Mouse (Mus musculus) cerebellum, postnatal 36 days (tissue): ENCODE results near the gene Lipm.

Experiments
- DNase-seq, 2 experiments: peaks; one replicate each; pipeline ENCODE4 v3.0.0; 2021 to 2022; ENCODE audit warnings: mixed read lengths in 2 of 2

Lipm gene

DNA sequence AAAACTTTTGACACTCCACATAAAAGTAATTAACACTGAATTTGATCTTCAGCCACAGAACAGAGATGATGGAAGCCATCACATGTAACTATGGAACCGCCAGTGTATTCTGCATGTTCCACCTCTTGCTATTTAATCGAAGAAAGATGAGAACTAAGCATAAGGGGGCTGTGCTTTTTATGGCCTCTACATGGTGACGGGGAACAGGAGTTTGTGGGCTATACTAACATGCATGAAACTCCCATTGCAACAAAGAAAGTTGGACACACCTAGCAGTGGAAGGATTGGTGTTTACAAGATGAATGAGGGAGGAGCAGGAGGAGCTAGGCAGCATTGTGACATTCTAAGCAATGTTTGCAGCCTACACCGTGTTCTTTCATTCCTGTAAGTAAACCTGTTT is at the start of gene Lipm:
Gene Lipm (plus strand): TSS at position 301 of the 400 bp plus-strand sequence.
- DNase-seq = no peak

DNA sequence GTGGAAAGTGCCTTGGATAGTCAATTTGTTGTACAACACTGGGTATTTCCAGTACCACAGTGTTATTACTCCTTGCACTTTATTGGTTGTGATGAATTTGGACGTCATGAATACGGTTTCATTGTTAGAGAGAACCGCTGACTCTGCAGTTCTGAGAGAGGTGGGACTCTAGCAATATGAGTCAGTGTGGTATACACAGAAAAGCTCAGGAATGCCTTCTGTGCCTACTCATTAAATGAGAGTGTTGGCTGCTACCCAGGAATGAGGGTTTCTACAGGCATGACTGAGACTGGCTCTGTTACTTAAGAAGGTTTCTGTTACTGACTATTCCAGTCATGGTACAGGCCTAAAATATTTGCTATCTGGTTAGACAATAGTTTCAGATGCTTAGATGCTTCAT is 49.2 kb upstream of the Lipm start:
- no peak for DNase-seq

DNA sequence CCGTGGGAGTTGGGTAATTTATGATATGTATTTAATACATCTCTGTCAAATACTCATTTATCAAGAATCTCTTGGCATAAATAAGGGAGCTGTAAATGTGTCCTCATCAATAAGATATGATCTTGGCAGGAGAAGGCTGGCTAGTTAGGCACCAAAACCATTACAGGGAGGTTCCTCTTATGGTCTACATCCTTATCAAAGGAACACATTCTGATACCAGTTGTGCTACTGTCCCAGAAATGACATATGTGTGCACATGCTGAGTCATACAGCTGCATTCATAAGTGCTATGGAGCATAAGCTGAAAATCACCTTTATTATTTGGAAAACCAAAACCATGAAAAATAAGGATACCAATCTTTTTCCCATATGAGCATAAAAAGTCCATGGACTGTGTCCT is 37.2 kb upstream of the Lipm start:
- no peak for DNase-seq

DNA sequence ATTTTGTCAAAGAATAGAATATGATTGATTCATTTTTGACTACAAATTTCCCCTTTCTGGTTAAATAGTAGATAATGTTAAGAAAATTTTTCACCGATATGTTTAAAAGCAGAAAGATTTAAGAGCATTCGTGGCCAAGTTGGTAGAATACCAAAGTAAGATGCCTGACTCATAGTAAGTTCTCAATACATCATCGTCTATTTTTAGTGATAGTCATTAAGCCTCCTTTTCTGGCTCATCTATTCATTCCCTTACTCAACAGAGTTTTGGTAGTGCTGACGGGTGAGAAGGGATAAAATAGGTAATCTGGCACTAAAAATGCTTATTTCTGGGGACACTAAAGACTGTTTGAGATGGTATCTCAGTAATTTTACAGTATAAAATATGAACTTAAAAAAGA is 36.7 kb upstream of the Lipm start:
- DNase-seq = no peak

DNA sequence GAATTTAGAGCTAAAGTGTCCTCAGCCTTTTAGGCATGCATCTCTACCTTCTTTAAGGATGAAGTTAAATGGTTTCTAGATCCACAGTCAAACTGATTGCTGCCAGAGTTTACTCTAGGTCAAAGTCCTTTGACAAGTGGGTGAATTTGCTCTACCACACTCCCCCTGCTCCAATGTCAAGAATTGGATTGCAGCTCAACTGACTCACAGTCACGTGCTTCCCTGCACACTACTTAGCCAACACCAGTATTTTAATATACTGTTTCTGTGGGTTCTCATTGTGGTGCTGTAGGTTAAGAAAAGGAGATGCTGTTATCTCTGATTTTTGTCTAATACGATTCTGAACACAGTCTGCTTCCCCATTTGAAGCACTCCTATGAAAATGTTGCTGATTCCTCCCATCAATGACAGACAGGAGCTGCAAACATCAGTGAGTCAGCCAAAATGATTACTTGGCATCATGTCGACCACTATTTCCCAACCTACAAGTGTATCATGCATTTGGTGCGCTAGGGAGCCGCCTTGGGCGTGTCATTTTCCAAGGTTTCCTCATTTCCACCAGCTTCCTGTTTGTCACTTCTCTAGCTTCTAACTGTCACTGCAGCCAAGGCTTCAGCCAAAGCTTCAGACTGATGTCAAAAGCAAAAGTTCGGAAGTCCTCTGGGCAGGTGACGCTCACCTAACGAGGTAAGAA is 33.8 kb upstream of the Lipm start, which contains the start of gene Lipn:
Gene Lipn (plus strand): TSS at position 580 of the 694 bp plus-strand sequence.
- DNase-seq = no peak

DNA sequence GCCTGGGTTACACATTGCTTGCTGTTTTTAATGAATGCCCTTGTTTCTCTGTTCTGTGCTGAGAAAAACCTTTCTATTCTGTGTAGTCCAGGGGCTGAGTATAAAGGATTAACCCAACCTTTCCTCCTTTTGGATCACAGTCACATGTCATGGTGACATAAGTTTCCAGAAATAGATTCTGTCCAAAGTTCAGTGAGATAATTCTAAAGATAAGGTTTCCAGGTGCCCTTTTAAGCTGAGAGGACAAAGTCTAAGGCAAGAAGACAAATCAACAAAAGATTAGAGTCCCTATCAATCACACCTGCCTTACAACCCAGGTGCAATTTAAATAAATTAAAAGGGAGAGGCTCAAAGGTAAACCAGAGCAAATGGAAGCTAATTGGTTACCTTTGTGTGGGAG is 26.5 kb upstream of the Lipm start:
- DNase-seq = no peak

DNA sequence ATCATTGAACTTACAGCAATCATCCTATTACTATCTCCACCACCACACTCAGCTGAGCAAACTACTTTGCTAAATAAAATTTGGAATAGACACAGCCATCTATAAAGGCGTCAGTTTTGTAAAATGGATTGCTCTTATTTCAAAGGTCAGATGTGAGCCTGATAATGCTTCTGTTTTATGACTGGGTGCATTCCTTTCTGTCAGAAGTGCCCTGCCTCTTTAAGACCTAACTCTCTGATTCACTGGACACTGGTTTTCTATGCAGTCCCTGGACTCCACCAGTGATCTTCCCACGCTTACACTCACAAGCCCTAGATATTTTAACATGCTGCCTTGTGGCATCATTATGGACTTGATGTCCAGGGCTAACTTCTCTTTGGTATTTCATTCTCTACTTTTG is 22.6 kb upstream of the Lipm start:
- no peak for DNase-seq

DNA sequence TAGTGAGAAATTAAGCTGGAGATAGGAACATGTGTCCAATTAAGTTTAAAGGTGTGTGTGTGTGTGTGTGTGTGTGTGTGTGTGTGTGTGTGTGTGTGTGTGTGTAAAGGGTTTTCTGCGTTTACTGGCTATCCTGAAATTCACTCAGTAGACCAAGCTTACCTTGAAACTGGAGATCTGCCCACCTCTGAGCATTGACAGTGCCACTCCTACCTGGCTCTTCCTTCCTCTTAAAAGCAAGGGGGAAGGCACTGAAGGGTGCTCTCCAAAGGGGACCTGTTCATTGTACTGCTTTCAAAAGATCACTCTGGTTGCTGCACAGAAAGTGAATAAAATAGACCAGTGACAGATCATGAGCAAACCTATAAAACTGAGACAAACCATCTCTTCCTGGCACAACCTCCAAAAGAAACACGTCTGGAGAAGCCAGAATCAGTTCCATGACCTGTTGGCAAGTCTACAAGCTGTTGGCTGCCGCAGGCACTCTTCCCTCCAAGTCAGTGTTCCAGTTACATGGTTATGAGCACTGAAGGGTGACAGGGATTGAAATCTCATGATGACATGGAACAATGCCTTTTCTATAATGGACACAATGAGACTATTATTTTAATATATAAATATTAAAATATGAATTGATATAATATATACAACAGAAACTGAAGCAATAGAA is 11.6 kb upstream of the Lipm start:
- DNase-seq = peak in 1 of 2 experiments; percentile 4

DNA sequence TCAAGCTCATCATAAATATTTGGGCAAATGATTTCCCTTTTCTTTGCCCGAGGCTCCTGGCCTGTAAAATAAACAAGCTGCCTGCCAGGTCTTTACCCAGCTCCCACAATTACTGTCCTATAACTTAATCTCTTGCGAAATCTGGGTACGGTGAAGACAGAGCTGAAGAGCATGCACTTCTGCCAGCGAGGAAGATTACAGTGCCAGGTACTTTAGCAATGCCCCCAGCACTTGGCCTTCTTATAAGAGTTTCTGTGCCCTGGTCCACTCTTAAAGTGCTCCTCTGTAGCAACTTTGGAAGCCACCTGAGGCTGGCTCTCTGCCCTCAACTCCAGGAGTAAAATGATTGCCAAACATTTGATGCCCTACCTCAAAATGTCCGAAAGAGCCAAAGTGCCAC is 5.4 kb upstream of the Lipm start:
- no peak for DNase-seq

DNA sequence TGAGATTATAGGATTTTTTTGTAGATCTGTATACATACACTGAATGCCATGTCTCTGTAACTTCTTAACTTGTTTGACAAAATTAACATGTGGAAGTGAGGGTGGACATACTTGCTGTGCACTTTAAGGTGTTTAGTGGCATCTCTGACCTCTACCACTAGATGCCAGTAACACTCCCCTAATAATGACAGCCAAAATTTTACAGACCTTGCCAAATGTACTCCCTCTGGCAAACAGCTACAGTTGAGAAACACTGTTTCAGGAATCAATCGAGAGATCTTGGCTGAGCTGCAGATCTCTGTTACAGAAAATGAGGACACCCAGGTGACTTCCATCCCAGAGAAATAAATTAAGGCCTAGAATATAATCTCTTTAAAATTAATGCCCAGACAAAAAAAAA is 4.5 kb upstream of the Lipm start:
- no peak for DNase-seq

DNA sequence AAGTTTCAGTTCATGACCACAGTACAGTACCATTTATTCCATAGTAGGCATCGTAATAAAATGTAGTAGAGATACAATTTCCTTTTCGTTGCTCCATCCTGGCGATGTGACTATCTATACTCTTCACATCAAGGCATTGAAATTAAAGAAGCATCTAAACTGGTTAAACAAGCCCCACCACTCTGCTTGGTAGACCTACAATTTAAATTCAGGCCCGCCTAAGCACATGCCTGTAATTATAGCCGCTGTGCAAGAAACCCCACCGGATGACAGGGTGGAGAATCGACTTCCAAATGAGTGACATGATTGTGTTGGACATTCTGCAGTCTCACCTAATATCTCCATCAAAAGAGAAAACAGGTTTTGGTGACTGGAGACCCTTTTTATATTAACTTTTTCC is 1.2 kb downstream of the Lipm start:
- DNase-seq = no peak

DNA sequence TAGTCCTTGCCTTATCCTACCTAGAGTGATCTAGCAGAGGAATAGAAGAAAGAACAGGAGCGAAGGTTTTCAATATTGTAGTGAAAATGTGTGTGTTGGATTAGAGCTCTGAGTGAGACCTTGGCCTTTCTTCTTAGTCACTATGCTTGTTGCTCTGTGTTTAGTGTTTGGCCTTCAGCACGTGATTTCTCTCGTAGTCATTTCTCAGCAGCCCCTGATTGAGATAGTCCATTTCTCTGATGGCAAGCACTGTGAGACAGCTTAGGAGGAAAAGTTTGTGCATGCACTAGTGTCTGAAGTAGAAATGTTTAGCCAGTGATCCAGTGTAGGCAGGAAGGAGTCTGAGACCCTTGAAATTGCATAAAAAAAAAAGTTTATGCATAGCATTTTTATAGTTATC is 4.1 kb downstream of the Lipm start:
- DNase-seq = no peak

DNA sequence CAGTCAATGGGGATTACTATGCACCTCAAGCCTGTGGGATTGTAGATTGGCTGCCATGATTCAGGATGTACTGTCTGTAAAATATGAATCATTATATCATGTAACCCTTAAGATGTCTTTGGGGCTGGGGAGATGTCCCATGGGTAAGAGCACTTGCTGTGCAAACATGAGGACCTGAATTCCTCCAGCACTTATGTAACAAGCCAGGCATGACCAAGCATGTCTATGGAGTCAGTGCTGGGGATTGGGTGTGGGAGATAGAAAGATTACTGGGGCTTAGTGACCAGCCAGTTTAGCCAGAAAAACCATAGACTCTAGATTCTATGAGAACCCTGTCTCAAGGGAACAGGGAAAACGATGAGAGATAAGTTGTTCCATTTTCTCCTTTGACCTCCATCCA is 18.4 kb downstream of the Lipm start:
- no peak for DNase-seq

DNA sequence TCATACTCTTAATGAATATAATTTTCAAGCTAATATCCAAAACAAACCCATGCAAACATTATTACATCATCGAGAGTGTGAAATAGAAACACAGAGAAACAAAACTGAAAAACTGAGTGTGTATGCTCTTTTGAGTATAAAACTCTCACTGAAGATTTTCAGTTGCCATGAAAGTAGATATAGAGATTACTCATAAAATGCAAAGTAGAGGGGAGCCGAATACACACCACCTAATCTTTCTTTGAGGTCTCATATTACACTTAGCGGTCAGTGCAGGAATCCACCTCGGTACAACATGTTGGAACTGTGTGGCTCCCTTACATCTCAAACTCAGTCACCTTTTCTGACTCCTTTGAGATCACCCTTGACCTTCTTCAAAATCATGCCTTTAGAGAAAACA is 18.9 kb downstream of the Lipm start:
- no peak for DNase-seq

DNA sequence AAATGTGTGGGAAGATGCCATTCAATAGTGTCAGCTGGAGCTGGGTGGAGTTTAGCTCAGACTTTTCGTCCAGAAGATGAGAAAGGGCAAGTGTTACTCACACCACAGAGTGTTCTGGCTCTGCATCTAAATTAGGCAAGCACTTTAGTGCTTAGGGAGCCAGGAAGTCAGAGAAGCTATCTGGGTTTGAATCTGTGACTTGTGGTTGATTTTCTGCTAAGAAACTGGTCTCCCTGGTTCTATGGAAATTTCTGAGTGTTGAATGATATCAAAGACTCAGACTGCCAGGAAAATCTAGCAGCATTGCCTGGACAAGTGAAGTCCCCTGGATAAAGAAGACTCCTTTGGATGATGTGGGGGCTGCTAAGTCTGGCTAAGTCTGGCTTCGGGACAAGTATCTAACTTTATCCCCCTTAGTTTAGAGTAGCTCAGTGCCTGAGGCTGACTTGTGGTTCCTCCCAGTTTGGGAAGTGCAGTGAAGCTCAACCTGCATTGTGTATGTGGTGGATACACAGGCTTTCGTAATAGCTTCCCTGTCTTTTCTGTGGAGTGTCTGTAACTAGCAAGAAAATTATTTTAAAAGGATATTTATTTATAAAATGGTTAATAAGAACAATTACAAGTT is 19.5 kb downstream of the Lipm start:
- no peak for DNase-seq

DNA sequence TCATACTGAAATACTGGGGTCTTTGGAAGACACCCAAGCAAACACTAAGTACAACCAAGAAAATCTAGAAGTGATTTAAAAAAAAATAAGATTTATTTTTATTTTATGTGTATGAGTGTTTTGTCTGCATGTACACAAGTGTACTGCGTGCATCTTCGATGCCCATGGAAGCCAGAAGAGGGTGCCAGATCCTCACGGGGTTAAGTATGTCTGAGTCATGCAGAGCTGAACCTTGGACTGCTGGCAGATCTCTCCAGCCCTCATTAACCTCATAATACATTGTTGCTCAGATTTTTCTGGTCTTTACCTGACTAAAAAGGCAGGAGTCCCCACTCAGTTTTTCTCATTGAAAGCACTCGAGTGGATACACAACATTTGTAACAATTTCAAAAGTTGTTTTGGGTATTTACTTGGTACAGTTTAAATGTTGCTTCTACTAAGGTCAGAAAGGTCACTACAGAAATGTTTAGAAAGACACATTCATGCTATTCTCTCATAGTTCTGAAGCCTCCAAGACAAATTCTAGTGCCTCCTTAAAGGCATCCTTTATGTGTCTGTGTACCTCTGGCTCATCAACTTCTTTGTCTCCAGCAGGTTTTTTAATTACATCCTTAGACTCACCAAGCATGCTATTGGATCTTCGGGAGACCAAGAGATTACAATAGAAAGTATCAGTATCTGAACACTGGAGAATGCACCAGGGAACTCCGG is 38.1 kb downstream of the Lipm start:
- no peak for DNase-seq

DNA sequence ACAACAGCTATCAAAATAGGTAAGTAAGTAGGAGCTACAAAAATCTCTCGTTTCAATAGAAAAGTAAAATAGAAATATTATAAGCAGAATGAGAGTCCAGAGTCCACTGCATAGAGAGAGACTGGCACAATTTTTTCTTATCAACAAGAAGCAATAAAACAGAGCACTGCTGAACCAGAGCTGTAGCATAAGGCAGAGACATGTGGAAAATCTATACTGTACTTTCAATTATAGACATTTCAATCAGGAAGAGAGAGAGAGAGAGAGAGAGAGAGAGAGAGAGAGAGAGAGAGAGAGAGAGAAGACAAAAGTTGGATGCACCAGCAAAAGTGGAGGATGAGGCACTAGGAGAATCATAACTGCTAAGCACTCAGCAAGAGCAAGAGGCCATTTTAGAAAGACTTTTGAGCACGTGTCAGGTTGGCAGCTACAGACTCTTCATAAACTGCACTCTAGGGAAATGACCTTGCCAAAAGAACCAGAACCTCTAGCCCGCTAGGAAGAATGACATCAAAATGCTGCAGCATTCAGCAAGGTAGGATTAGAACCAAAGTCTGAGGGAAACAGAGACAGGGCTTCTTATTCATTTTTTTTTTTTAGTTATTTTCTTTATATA is 38.8 kb downstream of the Lipm start:
- DNase-seq = no peak

DNA sequence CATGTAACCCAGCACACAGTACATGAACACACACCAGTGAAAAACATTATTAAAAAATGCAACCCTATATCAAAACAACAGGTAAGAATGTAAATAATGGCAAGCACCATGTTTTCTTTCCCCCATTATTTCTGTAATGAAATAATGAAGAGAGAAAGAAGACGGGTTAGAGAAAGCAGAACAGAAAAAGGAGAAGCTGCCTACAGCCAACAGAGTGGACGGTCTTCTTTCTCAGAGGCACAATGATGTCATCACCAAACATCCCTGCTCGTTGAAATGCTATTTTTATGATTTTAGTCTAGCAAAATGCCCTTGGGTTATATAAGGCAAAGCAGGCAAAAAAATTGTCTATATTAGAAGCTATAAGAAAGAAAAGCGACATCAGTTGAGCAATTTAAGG is 47.7 kb downstream of the Lipm start:
- no peak for DNase-seq

DNA sequence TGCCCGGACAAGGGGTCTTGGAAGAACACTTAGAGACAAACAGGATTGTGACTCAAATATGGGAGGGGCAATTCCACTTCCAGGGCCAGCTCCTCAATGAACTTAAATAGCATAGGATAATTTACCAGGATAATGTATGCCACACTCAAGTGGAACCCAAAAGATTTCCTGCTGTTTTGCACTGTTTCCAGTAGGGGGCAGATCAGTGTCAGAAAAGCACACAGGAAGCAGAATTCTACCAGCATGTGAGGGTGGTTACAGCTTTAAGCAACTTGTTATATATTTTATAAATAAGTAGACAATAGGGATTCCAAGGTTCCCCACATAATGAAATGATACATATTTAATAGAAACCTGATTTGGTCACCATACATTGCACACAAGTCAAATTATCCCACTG is 51.2 kb downstream of the Lipm start:
- no peak for DNase-seq

DNA sequence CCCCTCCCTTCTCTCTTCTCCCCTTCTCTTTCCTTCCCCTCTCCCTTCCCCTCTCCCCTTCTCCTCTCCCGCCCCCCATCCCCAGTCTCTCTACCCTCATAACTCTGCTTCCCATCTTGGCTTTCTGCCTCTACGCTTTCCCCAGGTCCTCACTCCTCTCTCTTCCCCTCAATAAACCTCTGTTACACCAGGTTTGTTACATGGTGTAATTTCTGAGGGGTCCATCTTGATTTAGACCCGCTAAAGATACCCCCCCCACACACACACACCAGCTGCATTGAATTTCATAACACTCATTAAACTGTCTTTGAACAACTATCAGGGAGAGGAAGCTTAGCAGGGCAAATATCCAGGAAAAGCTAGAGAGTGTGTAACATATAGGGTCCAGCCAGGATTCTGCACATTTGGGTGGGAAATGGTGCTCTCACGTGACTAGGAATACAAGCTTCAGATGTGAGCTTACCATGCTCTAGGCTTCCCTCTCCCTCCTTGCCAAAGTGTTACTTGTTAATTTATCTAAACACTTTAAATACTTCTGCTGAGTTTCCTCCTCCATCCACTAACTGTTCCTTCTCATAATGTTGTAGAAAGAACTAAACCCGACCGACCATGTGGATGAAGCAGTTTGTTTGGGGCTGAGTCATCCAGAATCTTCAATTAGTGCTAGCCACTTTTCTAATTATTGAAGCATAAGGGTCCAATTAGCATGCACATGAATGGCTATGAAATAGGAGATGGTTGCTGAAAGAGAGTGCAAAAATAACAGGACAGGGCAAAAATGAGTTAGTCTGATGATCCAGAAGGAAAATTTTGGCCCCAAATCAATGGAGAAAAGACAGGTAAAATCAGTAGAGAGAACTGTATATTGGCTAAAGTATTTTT is 52.8 kb downstream of the Lipm start:
- DNase-seq = no peak

DNA sequence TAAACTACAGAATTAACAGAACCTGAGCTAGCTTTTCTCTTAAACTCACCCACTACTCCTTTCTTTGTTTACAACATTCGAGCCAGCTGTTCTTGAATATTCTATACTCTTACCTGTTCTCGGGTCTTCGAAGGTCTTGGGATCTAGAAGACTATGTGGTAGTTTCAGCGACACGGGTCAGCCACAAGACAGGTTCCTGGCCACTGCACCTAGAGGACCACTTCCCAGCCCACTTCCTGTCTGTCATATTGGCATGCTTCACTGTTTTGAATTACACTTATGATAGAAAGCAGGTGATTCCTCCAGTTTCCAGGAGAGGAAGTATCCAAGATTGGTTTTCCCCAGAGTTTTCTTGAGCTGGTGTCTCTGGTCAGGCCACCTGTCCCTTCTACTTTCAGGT is 62.0 kb downstream of the Lipm start:
- no peak for DNase-seq

DNA sequence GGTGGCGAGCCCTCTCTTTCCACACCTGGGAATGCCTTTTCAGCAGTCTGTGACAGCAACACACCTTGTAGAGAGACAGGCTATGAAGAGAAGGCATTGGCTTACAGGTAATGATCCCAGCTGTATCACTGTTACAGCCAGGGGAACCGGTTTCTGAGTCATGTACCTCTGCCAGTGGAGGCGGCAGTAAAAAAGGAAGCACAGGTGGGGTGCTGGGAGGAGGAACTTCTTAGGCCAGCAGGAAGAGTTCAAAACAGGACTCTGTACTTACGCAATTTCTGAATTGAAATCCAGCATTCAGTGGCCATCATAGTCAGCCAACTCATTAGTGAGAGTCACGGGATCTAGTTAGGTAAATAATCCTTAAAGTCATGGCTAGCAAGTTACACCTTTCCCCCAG is 65.2 kb downstream of the Lipm start, which contains the start of gene Ankrd22:
Gene Ankrd22 (minus strand): TSS at position 163 of the 400 bp plus-strand sequence.
- no peak for DNase-seq
